Mouse (Mus musculus): ENCODE results near the gene Sephs1.

DNA sequence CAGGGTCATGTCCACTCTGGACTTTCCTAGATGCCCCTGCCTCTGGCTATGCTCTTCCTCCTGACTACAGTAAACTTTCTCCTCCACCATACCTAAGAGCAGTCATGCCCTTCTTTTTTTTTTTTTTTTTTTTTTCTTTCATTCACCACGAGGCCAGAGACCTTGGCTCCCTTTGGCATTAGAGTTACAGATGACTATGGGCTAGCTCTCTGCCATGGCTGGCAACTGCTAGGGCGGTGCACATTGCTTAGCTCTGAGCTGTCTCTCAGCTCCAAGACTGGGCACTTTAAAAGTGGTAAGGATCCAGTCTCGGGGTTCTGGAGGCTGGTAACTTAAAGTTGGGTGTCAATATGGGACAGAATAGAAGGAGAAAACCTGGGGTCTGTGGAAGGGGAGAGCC, 5.2 kb upstream of the Sephs1 start:
- no peak for TF ChIP-seq POLR2A (IDR thresholded peaks at IDR 0.05; ENCODE audit: insufficient read depth, low read depth, low read length)
- TF ChIP-seq CTCF (IDR thresholded peaks at IDR 0.05; ENCODE audit: insufficient read depth, low read depth, low read length): no peak

All from olfactory bulb, adult 2 months (tissue).